Mouse (Mus musculus): Measurements from ENCODE around the gene Ddo. TPM values are rescaled to one million over a fixed set of nuclear protein-coding genes. Genes with fewer than 3 reads are reported as not detected.

Ddo gene
- 1.4 and 2.9 TPM in 2 replicates for polyA plus RNA-seq (2015; fragmentation: Nextera tagmentation; extraction: Ambion mirVana)

DNA sequence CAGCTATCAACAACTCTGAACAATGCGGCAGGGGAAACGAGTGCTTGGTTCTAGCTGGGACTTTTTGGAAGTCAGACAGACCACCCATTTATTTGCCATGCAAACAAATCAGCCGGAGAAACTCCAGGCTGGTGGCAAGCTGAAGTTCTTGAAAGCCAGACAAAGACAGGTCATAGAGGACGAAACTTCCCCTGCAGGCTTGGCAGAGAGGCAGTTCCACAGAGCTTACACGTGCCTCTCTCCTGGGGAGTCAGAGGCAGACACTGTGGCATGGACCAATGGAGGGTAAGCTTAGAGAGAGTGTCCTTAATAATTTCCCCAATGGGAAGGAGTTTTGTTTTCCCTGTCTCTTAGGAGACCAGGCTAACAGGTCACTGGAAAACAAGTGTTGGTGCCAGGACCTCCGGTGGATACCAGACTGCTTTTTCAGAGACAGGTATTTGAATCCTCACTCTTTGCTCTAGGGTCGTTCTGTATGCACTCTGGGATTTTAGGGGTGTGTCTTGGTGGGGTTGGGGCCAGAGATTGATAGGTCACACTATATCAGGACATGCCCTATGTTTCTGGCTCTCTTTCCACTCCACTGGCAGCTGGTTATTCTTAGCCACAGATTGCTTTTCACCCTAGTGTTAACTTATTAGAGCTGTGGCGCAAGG is at the start of gene Ddo:
Gene Ddo (plus strand): TSS at position 356 of the 656 bp plus-strand sequence.
- Histone ChIP-seq H3K4me3 (ENCODE audit: low read length) (no peak within 1 kb of the TSS; the same call in 1 of the 2 replicates), H3K9ac (ENCODE audit: low read depth, low read length) (no peak within 1 kb of the TSS), H3K4me2 (ENCODE audit: low read length) (no peak within 1 kb of the TSS; the same call in 1 of the 2 replicates), H3K36me3 (ENCODE audit: control insufficient read depth, insufficient read depth, low read length) (no peaks in the 10 kb centered on the region), H3K27ac (ENCODE audit: low read depth, low read length) (0 out of 2 replicates have a peak within 1 kb of the TSS, but pooled peaks have one; percentile 23), H3K4me1 (ENCODE audit: control insufficient read depth, insufficient read depth, low read depth, low read length) (no peaks in the 10 kb centered on the region; the same call in 1 of the 2 replicates), H3K9me3 (ENCODE audit: control insufficient read depth, low read length) (no peaks in the 10 kb centered on the region; the same call in 1 of the 2 replicates), H3K27me3 (replicated peaks; ENCODE audit: control insufficient read depth, insufficient read depth, low read length) (no peaks in the 10 kb centered on the region; the same call in 1 of the 2 replicates)
- ATAC-seq: peak; percentile 87
- 56% methylated on average over 8 of the region's 8 CpGs for WGBS

DNA sequence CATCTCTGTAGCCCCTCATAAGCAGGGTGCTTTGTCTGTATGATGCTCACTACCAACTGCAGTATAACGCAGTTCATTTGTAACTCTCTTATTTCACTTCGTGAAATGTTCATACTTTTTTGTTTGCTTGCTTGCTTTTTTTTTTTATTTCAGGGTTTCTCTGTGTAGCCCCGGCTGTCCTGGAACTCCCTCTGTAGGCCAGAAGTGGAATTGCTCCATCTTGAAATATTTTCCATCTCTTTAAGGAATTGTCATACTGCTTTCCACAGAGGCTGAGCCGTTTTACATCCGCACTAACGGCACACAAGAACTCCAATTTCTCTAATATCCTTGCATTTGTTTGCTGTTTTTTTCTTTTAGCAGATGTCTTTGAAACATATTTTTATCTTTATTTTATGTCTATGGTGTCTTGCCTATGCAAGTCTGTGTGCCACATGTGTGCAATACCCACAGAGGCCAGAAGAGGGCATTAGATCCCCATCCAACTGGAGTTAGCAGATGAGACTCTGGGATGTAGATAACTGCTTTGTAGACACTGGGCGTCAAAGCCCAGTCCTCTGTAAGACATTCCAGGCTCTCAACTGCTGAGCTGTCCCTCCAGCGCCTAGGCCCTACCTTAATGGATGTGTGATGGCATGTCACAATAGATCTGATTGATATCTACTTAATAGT is 46.1 kb upstream of the Ddo start:
- H3K4me3 ChIP-seq (ENCODE audit: low read length): no peak overlapping the region
- H3K36me3 ChIP-seq (ENCODE audit: control insufficient read depth, insufficient read depth, low read length): no peaks in the 10 kb centered on the region
- no peak overlapping the region for H3K9ac ChIP-seq (ENCODE audit: low read depth, low read length)
- no peaks in the 10 kb centered on the region for H3K27me3 ChIP-seq (replicated peaks; ENCODE audit: control insufficient read depth, insufficient read depth, low read length)
- WGBS: 80% methylated on average over 8 of the region's 8 CpGs
- no peak overlapping the region for H3K27ac ChIP-seq (ENCODE audit: low read depth, low read length)
- H3K4me1 ChIP-seq (ENCODE audit: control insufficient read depth, insufficient read depth, low read depth, low read length): no peaks in the 10 kb centered on the region
- no peaks in the 10 kb centered on the region for H3K9me3 ChIP-seq (ENCODE audit: control insufficient read depth, low read length)
- no peak for ATAC-seq
- no peak overlapping the region for H3K4me2 ChIP-seq (ENCODE audit: low read length)

DNA sequence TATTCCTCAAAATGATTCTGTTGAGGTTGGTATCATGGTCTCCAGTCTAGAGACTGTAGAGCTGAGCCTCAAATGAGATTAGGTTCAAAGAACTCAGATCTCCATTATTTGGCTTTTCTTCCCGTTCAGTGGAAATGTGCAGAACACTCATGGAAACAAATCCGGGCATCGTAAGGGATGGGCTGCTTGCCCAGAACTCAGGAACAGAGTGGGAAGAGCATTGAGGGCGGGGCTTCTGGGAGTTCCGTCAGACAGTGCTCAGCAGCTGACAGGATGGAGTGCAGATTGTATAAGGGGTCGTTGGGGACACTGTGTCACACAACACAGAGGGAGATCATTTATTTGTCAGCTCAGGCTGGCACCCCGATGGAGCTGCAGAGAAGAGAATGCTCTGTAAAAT is 37.6 kb upstream of the Ddo start:
- H3K27ac ChIP-seq (ENCODE audit: low read depth, low read length): no peak overlapping the region
- H3K9me3 ChIP-seq (ENCODE audit: control insufficient read depth, low read length): no peaks in the 10 kb centered on the region; the same call in 1 of the 2 replicates
- H3K4me3 ChIP-seq (ENCODE audit: low read length): no peak overlapping the region
- no peak overlapping the region for H3K4me2 ChIP-seq (ENCODE audit: low read length)
- no peaks in the 10 kb centered on the region for H3K4me1 ChIP-seq (ENCODE audit: control insufficient read depth, insufficient read depth, low read depth, low read length)
- H3K36me3 ChIP-seq (ENCODE audit: control insufficient read depth, insufficient read depth, low read length): no peaks in the 10 kb centered on the region
- no peaks in the 10 kb centered on the region for H3K27me3 ChIP-seq (replicated peaks; ENCODE audit: control insufficient read depth, insufficient read depth, low read length)
- WGBS: 59% methylated on average over 7 of the region's 7 CpGs
- H3K9ac ChIP-seq (ENCODE audit: low read depth, low read length): no peak overlapping the region
- ATAC-seq: no peak

DNA sequence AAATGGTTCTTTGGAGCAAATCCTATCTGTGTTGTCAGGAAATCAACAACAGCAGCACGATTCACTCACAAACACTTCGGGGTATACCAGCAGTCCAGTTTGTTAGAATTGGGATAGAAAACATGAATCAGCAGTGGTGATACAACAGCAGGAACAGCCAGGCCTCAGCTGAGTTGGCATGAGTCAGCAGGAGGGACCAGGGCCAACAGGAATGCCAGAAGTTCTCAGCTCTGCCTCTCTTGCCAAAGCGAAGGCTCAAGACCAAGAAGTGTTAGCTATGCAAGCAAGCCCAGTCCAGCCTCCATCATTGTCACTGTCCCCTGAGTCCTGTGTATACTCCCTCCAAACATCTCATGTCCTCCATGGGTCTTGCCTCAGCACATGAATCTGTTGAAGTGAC is 32.6 kb upstream of the Ddo start:
- Histone ChIP-seq H3K27ac (ENCODE audit: low read depth, low read length) (no peak overlapping the region), H3K9ac (ENCODE audit: low read depth, low read length) (no peak overlapping the region), H3K9me3 (ENCODE audit: control insufficient read depth, low read length) (no peaks in the 10 kb centered on the region; the same call in 1 of the 2 replicates), H3K36me3 (ENCODE audit: control insufficient read depth, insufficient read depth, low read length) (no peaks in the 10 kb centered on the region), H3K27me3 (replicated peaks; ENCODE audit: control insufficient read depth, insufficient read depth, low read length) (no peaks in the 10 kb centered on the region), H3K4me1 (ENCODE audit: control insufficient read depth, insufficient read depth, low read depth, low read length) (no peaks in the 10 kb centered on the region), H3K4me3 (ENCODE audit: low read length) (no peak overlapping the region), H3K4me2 (ENCODE audit: low read length) (no peak overlapping the region)
- no peak for ATAC-seq
- 93% methylated on average over 3 of the region's 3 CpGs for WGBS

DNA sequence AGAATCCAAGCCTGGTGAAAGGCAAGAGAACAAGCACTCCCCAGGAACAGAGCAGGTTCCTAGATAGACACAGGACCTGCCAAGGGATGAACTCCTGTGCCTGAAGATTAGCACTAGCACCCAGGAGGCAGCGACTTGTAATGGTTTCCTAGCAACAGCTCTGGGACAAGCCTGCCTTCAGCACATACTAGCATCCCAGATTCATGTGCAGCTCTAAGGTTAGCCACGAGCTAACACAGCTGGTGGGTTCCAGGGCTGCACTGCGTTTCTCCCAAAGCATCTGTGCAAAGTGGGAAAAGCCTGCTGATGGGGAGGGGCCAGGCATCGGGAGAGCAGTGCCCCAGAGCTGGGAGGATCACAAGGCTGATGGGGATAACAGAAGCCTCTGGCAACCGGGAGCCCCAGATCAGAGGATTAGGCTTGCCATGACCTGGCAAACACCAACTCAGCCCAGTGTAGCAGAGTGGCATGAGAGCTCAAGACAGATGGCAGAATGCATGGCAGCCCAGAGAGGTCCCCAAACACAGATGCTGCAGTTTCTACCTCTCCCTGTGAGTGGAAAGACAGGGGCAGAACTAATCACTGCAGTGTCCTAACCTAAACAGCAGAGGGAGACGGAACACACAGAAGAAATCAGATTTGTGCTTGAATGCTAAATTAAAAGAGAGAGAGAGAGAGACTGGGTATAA is 25.0 kb upstream of the Ddo start:
- Histone ChIP-seq H3K27me3 (replicated peaks; ENCODE audit: control insufficient read depth, insufficient read depth, low read length) (no peaks in the 10 kb centered on the region), H3K27ac (ENCODE audit: low read depth, low read length) (no peak overlapping the region), H3K9ac (ENCODE audit: low read depth, low read length) (no peak overlapping the region), H3K4me1 (ENCODE audit: control insufficient read depth, insufficient read depth, low read depth, low read length) (no peaks in the 10 kb centered on the region), H3K4me2 (ENCODE audit: low read length) (no peak overlapping the region), H3K36me3 (ENCODE audit: control insufficient read depth, insufficient read depth, low read length) (no peaks in the 10 kb centered on the region), H3K9me3 (ENCODE audit: control insufficient read depth, low read length) (no peaks in the 10 kb centered on the region), H3K4me3 (ENCODE audit: low read length) (no peak overlapping the region)
- peak; percentile 61 for ATAC-seq
- WGBS: 51% methylated on average over 6 of the region's 6 CpGs

DNA sequence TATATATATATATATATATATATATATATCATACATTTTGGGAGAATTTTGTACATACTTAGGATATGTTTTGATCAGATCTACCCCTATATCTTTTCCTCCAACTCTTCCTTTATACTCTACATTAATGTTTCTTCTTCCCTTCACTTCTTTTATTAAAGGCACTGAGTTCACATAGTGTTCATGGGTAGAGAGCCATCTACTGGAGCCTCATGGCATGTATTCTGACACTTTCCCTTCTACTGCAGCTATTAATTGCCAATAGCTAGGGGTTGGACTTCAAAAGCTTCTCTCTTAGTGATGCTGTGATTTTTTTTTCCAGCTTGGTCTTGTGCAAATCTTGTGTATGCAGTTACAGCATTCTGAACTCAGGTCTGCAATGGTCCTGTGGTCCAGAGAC is 11.8 kb upstream of the Ddo start:
- Histone ChIP-seq H3K4me3 (ENCODE audit: low read length) (no peak overlapping the region), H3K9ac (ENCODE audit: low read depth, low read length) (no peak overlapping the region), H3K36me3 (ENCODE audit: control insufficient read depth, insufficient read depth, low read length) (no peaks in the 10 kb centered on the region), H3K4me2 (ENCODE audit: low read length) (no peak overlapping the region), H3K4me1 (ENCODE audit: control insufficient read depth, insufficient read depth, low read depth, low read length) (no peaks in the 10 kb centered on the region), H3K27ac (ENCODE audit: low read depth, low read length) (no peak overlapping the region), H3K27me3 (replicated peaks; ENCODE audit: control insufficient read depth, insufficient read depth, low read length) (no peaks in the 10 kb centered on the region), H3K9me3 (ENCODE audit: control insufficient read depth, low read length) (no peaks in the 10 kb centered on the region)
- ATAC-seq: no peak

DNA sequence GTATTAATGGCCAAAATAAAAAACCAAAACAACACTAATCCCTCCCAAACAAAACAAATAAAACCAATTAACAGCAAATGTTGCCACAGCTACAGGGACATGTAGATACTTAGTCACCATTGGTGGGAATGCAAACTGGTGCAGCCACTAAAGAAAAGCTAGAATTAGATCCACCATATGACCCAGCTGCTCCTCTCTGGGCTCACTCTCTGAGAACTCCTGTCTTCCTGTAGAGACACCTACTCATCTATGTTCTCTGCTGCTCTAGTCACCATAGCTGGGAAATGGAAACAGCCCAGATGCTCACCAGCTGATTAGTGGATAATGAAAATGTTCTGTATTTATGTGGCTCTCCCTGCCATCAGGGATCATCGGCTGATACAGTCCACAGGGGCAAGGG is 10.1 kb upstream of the Ddo start:
- H3K9ac ChIP-seq (ENCODE audit: low read depth, low read length): no peak overlapping the region
- no peak for ATAC-seq
- WGBS: 86% methylated on average over 1 of the region's 1 CpGs
- no peaks in the 10 kb centered on the region for H3K4me1 ChIP-seq (ENCODE audit: control insufficient read depth, insufficient read depth, low read depth, low read length)
- H3K9me3 ChIP-seq (ENCODE audit: control insufficient read depth, low read length): no peaks in the 10 kb centered on the region
- H3K4me2 ChIP-seq (ENCODE audit: low read length): no peak overlapping the region
- H3K27ac ChIP-seq (ENCODE audit: low read depth, low read length): no peak overlapping the region
- no peaks in the 10 kb centered on the region for H3K36me3 ChIP-seq (ENCODE audit: control insufficient read depth, insufficient read depth, low read length)
- H3K4me3 ChIP-seq (ENCODE audit: low read length): no peak overlapping the region
- H3K27me3 ChIP-seq (replicated peaks; ENCODE audit: control insufficient read depth, insufficient read depth, low read length): no peaks in the 10 kb centered on the region

DNA sequence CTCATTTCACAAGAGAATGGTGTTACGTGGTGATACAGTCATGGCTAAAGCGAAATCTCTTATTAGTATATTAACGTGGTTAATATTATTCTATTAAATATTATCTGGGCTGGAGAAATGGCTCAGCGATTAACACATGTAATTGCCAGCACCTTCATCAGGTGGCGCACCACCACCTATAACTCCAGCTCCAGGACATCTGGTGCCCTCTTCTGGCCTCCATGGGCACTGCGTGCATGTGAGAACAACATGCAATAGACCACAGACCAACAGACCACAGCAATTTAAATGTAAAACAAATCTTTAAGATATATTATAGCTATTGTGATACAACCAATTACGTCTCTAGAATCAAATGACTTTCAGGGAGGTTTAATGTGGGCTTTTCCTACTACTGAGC is 671 bp upstream of the Ddo start:
- H3K27ac ChIP-seq (ENCODE audit: low read depth, low read length): no peak overlapping the region
- H3K4me2 ChIP-seq (ENCODE audit: low read length): no peak overlapping the region
- no peak overlapping the region for H3K9ac ChIP-seq (ENCODE audit: low read depth, low read length)
- no peak for ATAC-seq
- H3K4me1 ChIP-seq (ENCODE audit: control insufficient read depth, insufficient read depth, low read depth, low read length): no peaks in the 10 kb centered on the region; the same call in 1 of the 2 replicates
- WGBS: 75% methylated on average over 7 of the region's 7 CpGs
- H3K36me3 ChIP-seq (ENCODE audit: control insufficient read depth, insufficient read depth, low read length): no peaks in the 10 kb centered on the region
- H3K4me3 ChIP-seq (ENCODE audit: low read length): no peak overlapping the region
- no peaks in the 10 kb centered on the region; the same call in 1 of the 2 replicates for H3K9me3 ChIP-seq (ENCODE audit: control insufficient read depth, low read length)
- H3K27me3 ChIP-seq (replicated peaks; ENCODE audit: control insufficient read depth, insufficient read depth, low read length): no peaks in the 10 kb centered on the region; the same call in 1 of the 2 replicates

DNA sequence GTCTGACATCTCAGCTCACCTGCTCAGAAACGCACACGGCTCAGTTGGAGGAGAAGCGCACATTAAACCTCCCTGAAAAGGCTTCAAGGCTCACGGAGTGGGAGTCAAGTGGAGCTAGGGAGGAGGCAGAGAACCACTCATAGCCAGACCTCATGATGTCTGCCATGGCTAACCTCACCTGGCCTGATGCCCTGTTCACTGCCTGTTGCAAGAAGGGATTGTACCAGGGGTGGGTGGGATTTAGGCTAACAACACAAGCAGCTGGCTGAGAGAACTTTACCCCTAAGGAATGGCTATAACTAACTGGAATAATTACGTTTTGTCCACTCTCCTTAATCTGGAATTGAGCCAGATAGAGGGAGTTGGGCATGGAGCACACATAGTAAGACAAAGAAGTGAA is 646 bp downstream of the Ddo start:
- Histone ChIP-seq H3K36me3 (ENCODE audit: control insufficient read depth, insufficient read depth, low read length) (no peaks in the 10 kb centered on the region), H3K9ac (ENCODE audit: low read depth, low read length) (no peak overlapping the region), H3K4me2 (ENCODE audit: low read length) (no peak overlapping the region; the same call in 1 of the 2 replicates), H3K9me3 (ENCODE audit: control insufficient read depth, low read length) (no peaks in the 10 kb centered on the region; the same call in 1 of the 2 replicates), H3K4me1 (ENCODE audit: control insufficient read depth, insufficient read depth, low read depth, low read length) (no peaks in the 10 kb centered on the region; the same call in 1 of the 2 replicates), H3K4me3 (ENCODE audit: low read length) (no peak overlapping the region; the same call in 1 of the 2 replicates), H3K27ac (ENCODE audit: low read depth, low read length) (0 out of 2 replicates have a peak overlapping the region, but pooled peaks have one; percentile 23), H3K27me3 (replicated peaks; ENCODE audit: control insufficient read depth, insufficient read depth, low read length) (no peaks in the 10 kb centered on the region; the same call in 1 of the 2 replicates)
- 74% methylated on average over 5 of the region's 5 CpGs for WGBS
- ATAC-seq: no peak

Measured in hindbrain, embryonic 16.5 days (tissue).